Mouse (Mus musculus) adrenal gland, postnatal 10 days (tissue): Measurements from ENCODE around the gene Grk6. TPM values are rescaled to one million over a fixed set of nuclear protein-coding genes. Genes with fewer than 3 reads are reported as not detected.

ENCODE experiments used
- DNase-seq: peaks from one replicate; pipeline ENCODE4 v3.0.0; 2021; ENCODE audit warnings: mixed read lengths
- total RNA-seq, 2 experiments: library from RNA; stranded (reverse); gene quantifications; 2 replicates each; pipeline ENCODE4 v1.2.3; 2021

The Grk6 gene
- total RNA-seq, 2 experiments from 2014 or later, result 40.2 to 47.0 TPM

- no peak for DNase-seq
Observed at GRCm38 (mm10) chr13:55463399-55464026, 18.6 kb downstream of the Grk6 start.

DNA sequence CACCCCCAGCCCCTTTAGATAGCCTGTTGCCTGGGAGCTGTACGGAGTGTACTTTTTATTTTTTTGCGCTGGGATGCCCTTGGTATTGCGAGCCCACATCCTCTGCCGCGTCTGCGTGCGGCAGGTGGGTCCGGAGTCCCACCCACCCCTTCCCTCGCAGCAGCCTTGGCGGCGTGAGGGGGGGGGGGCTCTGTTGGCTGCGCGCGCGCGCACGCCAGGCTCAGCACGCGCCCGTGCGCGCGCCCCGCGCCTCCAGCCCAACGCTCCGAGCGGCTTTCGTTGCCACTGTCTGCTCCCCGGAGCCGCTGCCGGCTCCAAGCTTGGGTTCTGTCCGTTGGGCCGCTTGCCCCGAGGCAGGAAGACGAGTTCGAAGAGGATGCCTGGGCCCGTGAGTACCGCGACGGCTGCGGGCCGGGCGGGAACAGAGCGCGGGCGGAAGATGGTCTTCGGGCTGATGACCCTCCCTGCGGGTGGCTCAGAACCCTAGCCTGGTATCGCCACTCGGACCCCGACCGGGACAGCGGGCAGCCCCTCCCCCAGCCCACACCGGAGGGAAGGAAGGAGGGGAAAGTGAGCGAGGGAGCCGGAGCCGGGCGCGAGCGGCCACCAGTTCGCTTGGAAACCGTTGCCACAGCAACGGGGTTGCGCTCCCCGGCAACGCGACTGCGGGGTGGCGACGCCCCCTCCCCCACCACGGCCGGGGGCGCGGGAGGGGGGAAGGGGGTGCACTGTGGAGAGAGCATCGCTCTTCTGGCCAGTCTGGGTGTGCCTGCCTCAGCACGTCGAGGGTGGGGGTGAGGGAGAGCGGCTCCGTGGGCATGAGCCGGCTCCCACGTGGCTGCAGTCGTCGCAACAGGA is 19.4 kb downstream of the Grk6 start, which contains the start of gene Prr7:
TSS of gene Prr7 (plus strand) at position 241 of the 858 bp plus-strand sequence.
- peak; percentile 73 for DNase-seq

GRCm38 (mm10) chr13:55465184-55465583 is 20.3 kb downstream of the Grk6 start:
- DNase-seq, result no peak

GRCm38 (mm10) chr13:55465830-55466440 is 21.1 kb downstream of the Grk6 start:
- no peak for DNase-seq

DNA sequence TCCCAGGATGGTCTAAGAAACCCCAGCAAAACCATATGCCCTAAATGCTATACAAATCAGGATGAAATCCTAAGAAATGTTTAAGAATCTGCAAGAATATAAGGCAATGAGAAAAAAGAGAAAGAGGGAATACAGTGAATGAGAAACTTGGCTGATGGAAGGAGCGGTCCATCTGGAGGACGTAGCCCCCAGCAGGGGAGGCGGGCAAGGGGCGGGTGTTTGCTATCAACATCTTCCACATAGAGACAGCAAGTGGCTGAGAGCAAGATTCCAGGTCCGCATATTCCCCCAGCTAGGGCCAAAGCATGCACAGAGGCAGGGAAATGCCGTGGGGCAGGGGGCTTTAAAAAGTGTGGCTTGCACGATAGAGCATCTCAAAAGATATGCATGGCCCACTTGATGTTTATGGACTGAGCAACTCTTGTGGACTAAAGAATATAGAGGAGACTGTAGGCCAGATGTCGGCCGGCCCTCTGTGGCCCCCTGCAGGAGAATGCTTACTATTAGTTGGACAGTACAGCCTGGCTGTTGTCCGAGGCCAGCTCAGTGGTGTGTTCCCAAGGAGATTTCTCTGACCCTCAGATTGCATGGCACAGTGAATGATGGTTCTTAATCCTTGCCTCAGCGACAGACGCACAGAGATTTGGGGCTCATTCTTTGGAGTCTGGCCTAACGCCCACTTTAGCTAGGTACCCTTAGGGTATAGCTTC is 24.1 kb downstream of the Grk6 start:
- peak; percentile 80 for DNase-seq

GRCm38 (mm10) chr13:55470372-55470771 is 25.5 kb downstream of the Grk6 start:
- DNase-seq, result peak; percentile 65

DNA sequence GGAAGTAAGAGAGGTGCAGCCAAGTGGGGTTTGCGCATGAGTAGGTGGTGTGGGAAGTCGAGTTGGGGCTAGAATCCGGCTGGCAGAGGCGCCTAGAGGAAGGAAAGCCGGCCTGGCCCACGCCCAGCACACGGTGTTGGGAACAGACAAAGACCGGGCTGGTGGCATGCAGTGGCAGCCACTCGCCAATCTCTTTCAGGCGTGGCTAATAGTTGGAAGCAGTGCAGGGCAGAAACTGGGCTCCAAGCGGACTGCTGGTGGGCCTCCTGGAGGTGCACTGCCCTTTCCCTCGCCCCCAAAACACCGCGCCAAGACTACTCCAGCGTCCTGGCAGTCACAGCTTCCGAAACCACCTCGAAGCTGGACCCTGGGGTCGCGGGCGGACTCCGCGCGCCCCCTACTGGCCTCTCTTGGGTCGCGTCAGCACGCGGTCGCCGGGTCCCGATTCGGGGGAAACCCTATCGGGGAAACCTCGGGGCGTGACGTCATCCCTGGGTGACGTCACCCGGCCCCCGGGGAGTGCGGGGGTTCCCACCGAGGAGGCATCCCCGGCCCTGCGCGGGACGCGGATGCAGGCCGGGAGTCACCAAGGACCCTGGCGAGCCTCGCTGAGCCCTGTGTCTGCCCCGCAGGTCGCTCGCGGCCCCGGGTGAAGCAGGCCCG is 26.4 kb downstream of the Grk6 start:
- peak; percentile 91 for DNase-seq

DNA sequence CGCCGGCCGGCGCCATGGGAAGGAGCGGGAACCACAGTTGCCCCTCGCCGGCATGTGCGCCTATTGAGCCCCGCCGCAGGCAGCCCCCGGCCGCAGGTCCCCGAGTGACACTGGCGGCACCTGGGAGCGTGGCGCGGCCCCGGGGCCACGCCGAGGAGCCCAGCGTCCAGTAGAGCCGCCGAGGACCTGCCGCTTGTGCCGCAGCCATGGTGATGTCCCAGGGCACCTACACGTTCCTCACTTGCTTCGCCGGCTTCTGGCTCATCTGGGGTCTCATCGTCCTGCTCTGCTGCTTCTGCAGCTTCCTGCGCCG is 26.9 kb downstream of the Grk6 start:
- no peak for DNase-seq

GRCm38 (mm10) chr13:55472132-55473022 is 27.5 kb downstream of the Grk6 start:
- peak; percentile 62 for DNase-seq

- peak; percentile 25 for DNase-seq
Observed at GRCm38 (mm10) chr13:55473076-55473831, 28.4 kb downstream of the Grk6 start.

DNA sequence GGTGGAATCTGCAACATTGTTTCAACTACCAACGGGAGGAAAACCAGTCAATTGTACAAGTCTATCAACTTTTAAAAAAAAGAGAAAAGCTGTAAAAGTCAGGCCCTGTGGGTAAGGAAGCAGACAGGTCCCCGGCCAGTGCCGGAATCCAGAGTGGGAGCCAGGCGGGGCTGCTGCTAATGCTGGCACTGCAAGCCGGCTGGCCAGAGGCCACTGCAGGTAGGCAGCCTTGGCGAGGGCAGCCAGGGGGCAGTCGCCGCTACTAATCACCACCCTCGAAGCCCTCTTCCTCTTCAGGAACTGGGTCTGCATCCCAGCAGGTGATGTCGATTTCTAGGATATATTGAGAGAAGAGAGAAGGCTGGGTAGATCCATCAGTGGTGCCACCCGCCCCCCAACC is 29.1 kb downstream of the Grk6 start:
- DNase-seq, result no peak

GRCm38 (mm10) chr13:55474621-55475069 is 29.8 kb downstream of the Grk6 start:
- DNase-seq, result no peak

GRCm38 (mm10) chr13:55475750-55476149 is 30.9 kb downstream of the Grk6 start:
- no peak for DNase-seq

DNA sequence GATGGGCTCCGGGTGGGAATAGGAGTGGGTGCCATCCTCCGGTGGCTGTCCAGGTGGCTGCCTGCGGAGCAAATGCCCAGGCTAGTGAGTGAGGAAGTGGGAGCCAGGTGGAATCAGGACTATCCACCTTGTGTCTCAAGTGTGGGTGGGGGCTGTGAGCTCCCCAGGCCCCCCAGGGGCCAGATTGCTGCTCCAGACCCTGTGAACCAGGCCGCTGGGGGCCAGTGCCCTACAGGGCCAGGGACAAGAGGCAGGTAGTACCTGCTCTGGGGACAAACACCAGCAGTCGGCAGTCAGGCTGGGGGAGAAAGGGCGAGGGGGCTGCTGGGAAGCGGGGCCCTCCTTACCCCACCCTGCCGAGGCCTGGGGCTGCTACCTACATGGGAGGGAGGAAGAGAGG is 31.4 kb downstream of the Grk6 start:
- DNase-seq, result no peak

- no peak for DNase-seq
Observed at GRCm38 (mm10) chr13:55477492-55477891, 32.6 kb downstream of the Grk6 start.

DNA sequence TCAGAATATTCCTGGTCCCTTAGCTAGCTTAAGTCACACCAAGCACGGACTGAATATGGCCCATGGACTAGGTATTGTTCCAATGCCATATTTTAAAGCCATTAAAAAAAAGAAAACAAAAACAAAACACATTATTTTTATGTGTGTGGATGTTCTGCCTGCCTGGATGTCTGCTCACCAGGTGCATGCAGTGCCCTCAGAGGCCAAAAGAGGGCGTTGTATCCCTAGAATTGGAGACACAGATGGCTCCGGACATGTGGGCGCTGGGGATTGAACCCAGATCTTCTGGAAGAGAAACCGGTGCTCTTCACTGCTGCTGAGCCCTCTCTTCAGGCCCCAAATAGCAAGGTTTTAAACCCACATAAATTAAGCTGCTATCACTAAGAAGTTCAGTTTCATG is 33.2 kb downstream of the Grk6 start:
- peak; percentile 58 for DNase-seq

GRCm38 (mm10) chr13:55479008-55479407 is 34.1 kb downstream of the Grk6 start:
- no peak for DNase-seq

DNA sequence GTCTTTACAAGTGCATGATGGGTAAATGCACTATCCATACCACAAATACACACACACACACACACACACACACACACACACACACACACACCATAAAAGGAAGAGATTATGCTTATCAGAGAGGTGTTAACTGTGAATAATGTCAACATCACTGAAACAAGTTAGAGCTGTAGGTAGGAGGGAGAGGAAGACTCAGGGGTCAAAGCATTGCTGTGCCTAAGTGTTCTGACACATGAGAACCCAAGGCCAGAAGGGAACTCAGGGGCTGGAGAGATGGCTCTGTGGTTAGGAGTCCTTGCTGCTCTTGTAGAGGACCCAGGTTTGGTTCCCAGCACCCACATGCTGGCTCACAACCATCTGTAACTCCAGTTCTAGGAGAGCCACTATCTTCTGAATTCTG is 35.1 kb downstream of the Grk6 start:
- no peak for DNase-seq

DNA sequence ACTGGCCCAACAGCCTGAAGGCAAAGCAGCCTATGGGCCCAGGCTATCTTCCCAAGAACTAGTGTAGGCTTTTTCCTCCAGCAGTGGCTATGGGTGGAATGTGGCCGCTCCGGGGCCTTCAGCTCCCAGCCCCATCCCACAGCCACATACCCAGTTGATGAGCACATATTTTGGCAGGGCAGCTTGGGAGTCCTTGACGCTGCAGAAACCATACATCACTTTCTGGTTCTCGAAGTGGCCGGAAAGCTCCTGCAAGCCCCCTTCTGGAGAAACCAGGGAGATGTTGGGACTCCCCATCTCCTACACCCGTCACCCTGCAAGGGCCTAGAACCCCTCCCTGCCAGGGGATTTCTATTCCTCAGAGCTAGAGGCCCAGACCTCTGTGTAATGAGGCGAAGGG is 37.7 kb downstream of the Grk6 start:
- DNase-seq, result peak; percentile 68

DNA sequence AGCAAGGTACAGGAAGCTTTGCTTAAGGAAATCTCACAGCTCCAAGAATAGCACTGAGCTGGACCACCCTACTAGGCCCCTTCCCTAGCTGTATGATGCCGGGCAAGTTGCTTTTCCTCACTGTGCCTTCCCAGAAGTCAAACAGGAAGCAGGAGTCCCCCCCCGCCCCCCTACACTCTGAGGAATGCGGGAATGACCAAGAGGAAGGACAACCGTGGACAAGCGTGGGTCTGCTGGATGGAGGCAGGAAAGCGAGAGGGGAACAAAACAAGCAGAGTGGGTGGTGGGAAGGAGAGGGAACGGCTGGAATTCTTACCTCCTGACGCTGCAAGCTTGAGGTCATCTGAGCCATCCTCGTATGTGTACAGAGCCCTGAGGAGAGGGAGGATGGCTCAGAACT is 38.2 kb downstream of the Grk6 start:
- no peak for DNase-seq
